Mouse (Mus musculus): Measurements from ENCODE around the gene Rnf141. TPM values are rescaled to one million over a fixed set of nuclear protein-coding genes. Genes with fewer than 3 reads are reported as not detected.

Rnf141 gene
- polyA plus RNA-seq, 1 experiment from 2014 or later, result 31.6 TPM

- H3K9ac ChIP-seq (replicated peaks; ENCODE audit: low read depth), result no peak overlapping the region
Measured at GRCm38 (mm10) chr7:110818206-110818605, 26.1 kb downstream of the Rnf141 start.

GRCm38 (mm10) chr7:110816037-110816436 is 28.2 kb downstream of the Rnf141 start:
- Histone ChIP-seq H3K4me3 (ENCODE audit: low read depth, low read length) (no peak overlapping the region), H3K27ac (ENCODE audit: low read length) (no peak overlapping the region), H3K27me3 (replicated peaks; ENCODE audit: insufficient read depth, low read length) (no peaks in the 10 kb centered on the region), H3K9ac (replicated peaks; ENCODE audit: low read depth) (no peak overlapping the region), H3K4me1 (ENCODE audit: insufficient read depth, low read depth, low read length) (peaks cover 2% of the 10 kb centered on the region; the same call in 1 of the 2 replicates), H3K9me3 (ENCODE audit: low read length) (no peaks in the 10 kb centered on the region), H3K4me2 (replicated peaks; ENCODE audit: low read depth, low read length) (no peak overlapping the region), H3K36me3 (ENCODE audit: insufficient read depth, low read length) (0 out of 2 replicates have a peak, but pooled peaks cover 5% of the 10 kb centered on the region)
- WGBS, result 65% methylated on average over 5 of the region's 5 CpGs
- ATAC-seq, result peak; percentile 67
- TF ChIP-seq CTCF (IDR thresholded peaks at IDR 0.05) (peak; percentile 96), EP300 (IDR thresholded peaks at IDR 0.05) (no peak)
- DNase-seq (ENCODE audit: low spot score), result peak; percentile 86

More at GRCm38 (mm10) chr7:110818206-110818605, 26.1 kb downstream of the Rnf141 start:
- Histone ChIP-seq H3K36me3 (ENCODE audit: insufficient read depth, low read length) (no peaks in the 10 kb centered on the region), H3K4me1 (ENCODE audit: insufficient read depth, low read depth, low read length) (peaks cover 7% of the 10 kb centered on the region; the same call in 1 of the 2 replicates), H3K27me3 (replicated peaks; ENCODE audit: insufficient read depth, low read length) (no peaks in the 10 kb centered on the region), H3K4me3 (ENCODE audit: low read depth, low read length) (no peak overlapping the region), H3K4me2 (replicated peaks; ENCODE audit: low read depth, low read length) (no peak overlapping the region), H3K27ac (ENCODE audit: low read length) (no peak overlapping the region), H3K9me3 (ENCODE audit: low read length) (no peaks in the 10 kb centered on the region)
- DNase-seq (ENCODE audit: low spot score), result peak; percentile 49
- peak; percentile 32 for ATAC-seq
- TF ChIP-seq EP300 (IDR thresholded peaks at IDR 0.05) (no peak), CTCF (IDR thresholded peaks at IDR 0.05) (no peak; the same call in 1 of the 2 replicates)
- WGBS, result 51% methylated on average over 6 of the region's 6 CpGs

- no peak overlapping the region for H3K27ac ChIP-seq (ENCODE audit: low read length)
- H3K4me3 ChIP-seq (ENCODE audit: low read depth, low read length), result no peak overlapping the region
- 0 out of 2 replicates have a peak, but pooled peaks cover 5% of the 10 kb centered on the region for H3K36me3 ChIP-seq (ENCODE audit: insufficient read depth, low read length)
- no peaks in the 10 kb centered on the region for H3K9me3 ChIP-seq (ENCODE audit: low read length)
- DNase-seq (ENCODE audit: low spot score) (no peak), ATAC-seq (no peak)
- no peak for TF ChIP-seq CTCF (IDR thresholded peaks at IDR 0.05)
- TF ChIP-seq EP300 (IDR thresholded peaks at IDR 0.05), result no peak
- no peaks in the 10 kb centered on the region for H3K27me3 ChIP-seq (replicated peaks; ENCODE audit: insufficient read depth, low read length)
- WGBS, result 89% methylated on average over 1 of the region's 1 CpGs
- H3K9ac ChIP-seq (replicated peaks; ENCODE audit: low read depth), result no peak overlapping the region
- no peak overlapping the region for H3K4me2 ChIP-seq (replicated peaks; ENCODE audit: low read depth, low read length)
- no peaks in the 10 kb centered on the region for H3K4me1 ChIP-seq (ENCODE audit: insufficient read depth, low read depth, low read length)
Measured at GRCm38 (mm10) chr7:110813983-110814382, 30.3 kb downstream of the Rnf141 start.

- no peak for TF ChIP-seq EP300 (IDR thresholded peaks at IDR 0.05)
- no peak for TF ChIP-seq CTCF (IDR thresholded peaks at IDR 0.05)
- Histone ChIP-seq H3K4me1 (ENCODE audit: insufficient read depth, low read depth, low read length) (no peaks in the 10 kb centered on the region), H3K27ac (ENCODE audit: low read length) (no peak overlapping the region), H3K9me3 (ENCODE audit: low read length) (no peaks in the 10 kb centered on the region), H3K9ac (replicated peaks; ENCODE audit: low read depth) (no peak overlapping the region), H3K36me3 (ENCODE audit: insufficient read depth, low read length) (0 out of 2 replicates have a peak, but pooled peaks cover 5% of the 10 kb centered on the region), H3K27me3 (replicated peaks; ENCODE audit: insufficient read depth, low read length) (no peaks in the 10 kb centered on the region), H3K4me2 (replicated peaks; ENCODE audit: low read depth, low read length) (no peak overlapping the region), H3K4me3 (ENCODE audit: low read depth, low read length) (no peak overlapping the region)
- 73% methylated on average over 5 of the region's 5 CpGs for WGBS
- DNase-seq (ENCODE audit: low spot score), result no peak
- ATAC-seq, result no peak
Measured at GRCm38 (mm10) chr7:110811529-110811928, 32.7 kb downstream of the Rnf141 start.

- Histone ChIP-seq H3K4me2 (replicated peaks; ENCODE audit: low read depth, low read length) (no peak overlapping the region), H3K27ac (ENCODE audit: low read length) (no peak overlapping the region), H3K27me3 (replicated peaks; ENCODE audit: insufficient read depth, low read length) (no peaks in the 10 kb centered on the region), H3K4me1 (ENCODE audit: insufficient read depth, low read depth, low read length) (no peaks in the 10 kb centered on the region), H3K9ac (replicated peaks; ENCODE audit: low read depth) (no peak overlapping the region), H3K4me3 (ENCODE audit: low read depth, low read length) (no peak overlapping the region), H3K9me3 (ENCODE audit: low read length) (no peaks in the 10 kb centered on the region), H3K36me3 (ENCODE audit: insufficient read depth, low read length) (0 out of 2 replicates have a peak, but pooled peaks cover 5% of the 10 kb centered on the region)
- 85% methylated on average over 8 of the region's 8 CpGs for WGBS
- ATAC-seq (no peak), DNase-seq (ENCODE audit: low spot score) (no peak)
- no peak for TF ChIP-seq EP300 (IDR thresholded peaks at IDR 0.05)
- TF ChIP-seq CTCF (IDR thresholded peaks at IDR 0.05), result no peak
Measured at GRCm38 (mm10) chr7:110810995-110811394, 33.3 kb downstream of the Rnf141 start.

GRCm38 (mm10) chr7:110809585-110810557 is 34.4 kb downstream of the Rnf141 start:
- H3K4me3 ChIP-seq (ENCODE audit: low read depth, low read length), result no peak overlapping the region
- no peak for DNase-seq (ENCODE audit: low spot score)
- ATAC-seq, result peak; percentile 25
- H3K27ac ChIP-seq (ENCODE audit: low read length), result no peak overlapping the region
- TF ChIP-seq CTCF (IDR thresholded peaks at IDR 0.05) (no peak), EP300 (IDR thresholded peaks at IDR 0.05) (no peak)
- 0 out of 2 replicates have a peak, but pooled peaks cover 5% of the 10 kb centered on the region for H3K36me3 ChIP-seq (ENCODE audit: insufficient read depth, low read length)
- no peaks in the 10 kb centered on the region for H3K27me3 ChIP-seq (replicated peaks; ENCODE audit: insufficient read depth, low read length)
- H3K4me2 ChIP-seq (replicated peaks; ENCODE audit: low read depth, low read length), result no peak overlapping the region
- H3K9me3 ChIP-seq (ENCODE audit: low read length), result no peaks in the 10 kb centered on the region
- WGBS, result 79% methylated on average over 18 of the region's 18 CpGs
- no peaks in the 10 kb centered on the region for H3K4me1 ChIP-seq (ENCODE audit: insufficient read depth, low read depth, low read length)
- no peak overlapping the region for H3K9ac ChIP-seq (replicated peaks; ENCODE audit: low read depth)
